Mouse (Mus musculus): ENCODE results near the gene Sh3rf1. TPM values are rescaled to one million over a fixed set of nuclear protein-coding genes. Genes with fewer than 3 reads are reported as not detected.

The Sh3rf1 gene
- polyA plus RNA-seq, 1 experiment from 2014 or later, result 34.7 TPM

GRCm38 (mm10) chr8:61302029-61302368 is 78.3 kb downstream of the Sh3rf1 start:
- WGBS, result 56% methylated on average over 5 of the region's 5 CpGs
- no peak for ATAC-seq
- no peak overlapping the region; the same call in 1 of the 2 replicates for H3K27ac ChIP-seq (ENCODE audit: low read length)

GRCm38 (mm10) chr8:61305451-61306070 is 81.9 kb downstream of the Sh3rf1 start:
- Histone ChIP-seq H3K27ac (ENCODE audit: low read length) (no peak overlapping the region), H3K4me2 (ENCODE audit: low read length) (no peak overlapping the region), H3K9ac (ENCODE audit: low read depth, low read length) (no peak overlapping the region), H3K9me3 (replicated peaks; ENCODE audit: control insufficient read depth, low read length, poor library complexity, severe bottlenecking) (no peaks in the 10 kb centered on the region), H3K27me3 (ENCODE audit: control insufficient read depth, insufficient read depth, low read depth, low read length) (no peaks in the 10 kb centered on the region), H3K36me3 (ENCODE audit: control insufficient read depth, insufficient read depth, low read length) (no peaks in the 10 kb centered on the region), H3K4me3 (ENCODE audit: low read depth, low read length) (no peak overlapping the region), H3K4me1 (ENCODE audit: control insufficient read depth, insufficient read depth, low read length) (peaks cover 20% of the 10 kb centered on the region)
- 88% methylated on average over 7 of the region's 7 CpGs for WGBS
- no peak for ATAC-seq

More at GRCm38 (mm10) chr8:61302029-61302368, 78.3 kb downstream of the Sh3rf1 start:
- Histone ChIP-seq H3K9ac (ENCODE audit: low read depth, low read length) (no peak overlapping the region), H3K4me1 (ENCODE audit: control insufficient read depth, insufficient read depth, low read length) (peaks cover 8% of the 10 kb centered on the region), H3K4me3 (ENCODE audit: low read depth, low read length) (no peak overlapping the region), H3K9me3 (replicated peaks; ENCODE audit: control insufficient read depth, low read length, poor library complexity, severe bottlenecking) (no peaks in the 10 kb centered on the region), H3K36me3 (ENCODE audit: control insufficient read depth, insufficient read depth, low read length) (no peaks in the 10 kb centered on the region), H3K27me3 (ENCODE audit: control insufficient read depth, insufficient read depth, low read depth, low read length) (no peaks in the 10 kb centered on the region), H3K4me2 (ENCODE audit: low read length) (no peak overlapping the region)

DNA sequence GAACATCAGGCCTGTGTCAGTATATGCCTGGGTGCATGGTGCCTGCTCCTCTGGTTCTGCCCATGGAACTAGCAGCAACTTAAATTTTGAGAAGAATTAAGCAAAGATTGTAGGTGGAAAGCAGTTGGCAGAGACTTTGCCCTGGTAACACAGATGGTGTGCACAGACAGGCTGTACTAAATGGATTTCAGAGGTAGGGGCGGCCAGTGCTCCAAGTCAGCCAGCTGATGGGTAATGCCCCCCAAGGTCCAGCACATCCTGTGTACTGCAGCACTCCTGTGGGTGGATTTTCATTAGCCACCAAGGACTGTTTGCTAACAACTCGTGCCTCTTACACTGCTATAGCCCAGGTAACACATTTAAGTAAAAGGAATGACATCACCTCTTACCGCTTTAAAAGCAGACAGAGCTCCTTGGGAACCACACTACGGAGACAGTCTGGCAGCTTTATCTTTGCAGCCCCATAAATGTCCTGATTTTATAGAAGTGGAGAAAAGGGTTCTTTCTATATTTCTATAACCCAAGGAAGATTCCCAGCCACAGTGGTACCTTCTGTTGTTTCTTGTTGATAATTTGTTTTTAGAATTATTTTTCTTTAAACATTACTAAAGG is 82.9 kb downstream of the Sh3rf1 start:
- no peak; the same call in 1 of the 2 replicates for ATAC-seq
- no peaks in the 10 kb centered on the region for H3K9me3 ChIP-seq (replicated peaks; ENCODE audit: control insufficient read depth, low read length, poor library complexity, severe bottlenecking)
- no peak overlapping the region for H3K27ac ChIP-seq (ENCODE audit: low read length)
- no peaks in the 10 kb centered on the region for H3K27me3 ChIP-seq (ENCODE audit: control insufficient read depth, insufficient read depth, low read depth, low read length)
- peaks cover 22% of the 10 kb centered on the region for H3K4me1 ChIP-seq (ENCODE audit: control insufficient read depth, insufficient read depth, low read length)
- no peak overlapping the region for H3K4me3 ChIP-seq (ENCODE audit: low read depth, low read length)
- WGBS, result 80% methylated on average over 4 of the region's 4 CpGs
- no peak overlapping the region for H3K9ac ChIP-seq (ENCODE audit: low read depth, low read length)
- no peak overlapping the region for H3K4me2 ChIP-seq (ENCODE audit: low read length)
- H3K36me3 ChIP-seq (ENCODE audit: control insufficient read depth, insufficient read depth, low read length), result no peaks in the 10 kb centered on the region

- Histone ChIP-seq H3K4me2 (ENCODE audit: low read length) (no peak overlapping the region), H3K9ac (ENCODE audit: low read depth, low read length) (no peak overlapping the region), H3K36me3 (ENCODE audit: control insufficient read depth, insufficient read depth, low read length) (no peaks in the 10 kb centered on the region), H3K4me3 (ENCODE audit: low read depth, low read length) (no peak overlapping the region), H3K27ac (ENCODE audit: low read length) (no peak overlapping the region), H3K9me3 (replicated peaks; ENCODE audit: control insufficient read depth, low read length, poor library complexity, severe bottlenecking) (no peaks in the 10 kb centered on the region), H3K27me3 (ENCODE audit: control insufficient read depth, insufficient read depth, low read depth, low read length) (no peaks in the 10 kb centered on the region), H3K4me1 (ENCODE audit: control insufficient read depth, insufficient read depth, low read length) (peaks cover 15% of the 10 kb centered on the region)
- ATAC-seq, result no peak
Observed at GRCm38 (mm10) chr8:61308896-61309295, 85.2 kb downstream of the Sh3rf1 start.

DNA sequence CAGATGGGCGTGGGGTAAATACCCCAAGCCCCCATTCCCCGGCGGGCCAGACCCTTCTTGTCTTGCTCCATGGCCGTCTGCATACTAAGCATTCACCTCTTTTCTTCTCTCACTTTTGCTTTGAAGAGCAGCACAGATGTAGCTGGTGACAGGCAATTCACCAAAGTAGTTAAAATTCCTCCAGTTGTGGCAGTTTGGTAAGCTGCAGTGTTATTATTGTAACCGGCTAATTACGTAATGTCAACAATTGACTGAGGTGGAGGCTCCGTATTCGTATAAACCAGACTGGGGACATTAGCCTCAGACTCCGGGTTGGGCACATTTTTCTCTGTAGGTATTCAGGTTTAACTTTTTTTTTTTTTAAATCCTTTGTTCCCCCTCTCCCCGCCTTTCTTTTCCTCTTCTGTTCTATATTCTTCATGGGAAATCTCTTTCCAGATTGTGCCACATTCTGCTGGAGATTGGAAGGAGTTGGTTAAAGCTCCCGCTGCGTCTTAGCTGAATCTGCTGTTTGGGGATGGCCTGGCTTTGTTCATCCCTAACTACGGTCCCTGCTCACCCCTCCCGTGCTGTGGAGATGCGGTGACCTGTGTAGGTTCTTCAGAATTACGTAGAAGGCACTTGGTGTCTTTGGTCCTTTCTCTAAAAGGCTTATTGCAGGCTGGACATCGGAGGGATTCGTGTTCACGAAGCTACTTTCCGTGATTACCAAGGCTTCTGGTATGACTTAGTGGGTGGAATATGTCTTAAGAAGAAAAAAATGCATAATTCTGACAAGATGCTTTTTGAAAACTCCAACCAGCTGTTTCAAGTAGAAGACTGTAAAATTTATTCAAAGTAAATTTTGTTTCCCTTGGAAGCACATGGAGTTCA is 86.1 kb downstream of the Sh3rf1 start:
- no peak overlapping the region for H3K9ac ChIP-seq (ENCODE audit: low read depth, low read length)
- H3K4me3 ChIP-seq (ENCODE audit: low read depth, low read length), result no peak overlapping the region
- no peaks in the 10 kb centered on the region for H3K36me3 ChIP-seq (ENCODE audit: control insufficient read depth, insufficient read depth, low read length)
- H3K4me1 ChIP-seq (ENCODE audit: control insufficient read depth, insufficient read depth, low read length), result peaks cover 15% of the 10 kb centered on the region
- H3K27me3 ChIP-seq (ENCODE audit: control insufficient read depth, insufficient read depth, low read depth, low read length), result no peaks in the 10 kb centered on the region
- 13% methylated on average over 20 of the region's 20 CpGs for WGBS
- H3K4me2 ChIP-seq (ENCODE audit: low read length), result peak overlapping the region; percentile 35
- no peak for ATAC-seq
- H3K9me3 ChIP-seq (replicated peaks; ENCODE audit: control insufficient read depth, low read length, poor library complexity, severe bottlenecking), result no peaks in the 10 kb centered on the region
- H3K27ac ChIP-seq (ENCODE audit: low read length), result 0 out of 2 replicates have a peak overlapping the region, but pooled peaks have one; percentile 28

DNA sequence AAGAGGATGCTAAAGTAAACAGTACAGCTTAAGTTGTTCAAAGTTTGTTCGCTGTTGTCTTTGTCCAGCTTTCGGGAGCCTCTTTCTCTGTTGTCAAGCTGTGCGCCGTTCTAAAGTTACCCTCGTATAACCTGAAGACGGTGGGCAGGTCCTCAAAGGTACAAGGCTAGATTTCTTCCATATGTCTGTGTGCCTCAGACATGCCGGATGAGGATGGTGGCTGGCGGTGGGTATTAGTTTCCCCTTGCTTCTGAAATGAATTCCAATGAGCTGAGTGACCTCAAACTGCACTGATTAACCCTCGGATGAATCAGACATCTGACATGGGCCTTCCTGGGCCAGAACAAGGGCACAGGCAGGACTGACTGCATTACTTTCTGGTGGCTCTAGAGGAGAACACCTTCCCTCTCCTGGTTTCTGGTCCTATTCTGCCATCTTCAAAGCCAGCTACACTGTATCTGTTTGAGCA is 86.8 kb downstream of the Sh3rf1 start:
- H3K9ac ChIP-seq (ENCODE audit: low read depth, low read length), result no peak overlapping the region
- no peak overlapping the region for H3K4me2 ChIP-seq (ENCODE audit: low read length)
- peaks cover 15% of the 10 kb centered on the region for H3K4me1 ChIP-seq (ENCODE audit: control insufficient read depth, insufficient read depth, low read length)
- H3K36me3 ChIP-seq (ENCODE audit: control insufficient read depth, insufficient read depth, low read length), result no peaks in the 10 kb centered on the region
- 30% methylated on average over 9 of the region's 9 CpGs for WGBS
- no peaks in the 10 kb centered on the region for H3K9me3 ChIP-seq (replicated peaks; ENCODE audit: control insufficient read depth, low read length, poor library complexity, severe bottlenecking)
- no peak overlapping the region for H3K27ac ChIP-seq (ENCODE audit: low read length)
- H3K27me3 ChIP-seq (ENCODE audit: control insufficient read depth, insufficient read depth, low read depth, low read length), result no peaks in the 10 kb centered on the region
- ATAC-seq, result 0 out of 2 replicates have a peak, but pooled peaks have one; percentile 23
- H3K4me3 ChIP-seq (ENCODE audit: low read depth, low read length), result no peak overlapping the region

GRCm38 (mm10) chr8:61313016-61313415 is 89.3 kb downstream of the Sh3rf1 start:
- H3K4me3 ChIP-seq (ENCODE audit: low read depth, low read length), result no peak overlapping the region
- 83% methylated on average over 7 of the region's 7 CpGs for WGBS
- no peak overlapping the region for H3K27ac ChIP-seq (ENCODE audit: low read length)
- H3K4me2 ChIP-seq (ENCODE audit: low read length), result no peak overlapping the region
- H3K9ac ChIP-seq (ENCODE audit: low read depth, low read length), result no peak overlapping the region
- H3K4me1 ChIP-seq (ENCODE audit: control insufficient read depth, insufficient read depth, low read length), result peaks cover 20% of the 10 kb centered on the region
- H3K27me3 ChIP-seq (ENCODE audit: control insufficient read depth, insufficient read depth, low read depth, low read length), result no peaks in the 10 kb centered on the region
- ATAC-seq, result no peak
- H3K36me3 ChIP-seq (ENCODE audit: control insufficient read depth, insufficient read depth, low read length), result no peaks in the 10 kb centered on the region
- H3K9me3 ChIP-seq (replicated peaks; ENCODE audit: control insufficient read depth, low read length, poor library complexity, severe bottlenecking), result no peaks in the 10 kb centered on the region

DNA sequence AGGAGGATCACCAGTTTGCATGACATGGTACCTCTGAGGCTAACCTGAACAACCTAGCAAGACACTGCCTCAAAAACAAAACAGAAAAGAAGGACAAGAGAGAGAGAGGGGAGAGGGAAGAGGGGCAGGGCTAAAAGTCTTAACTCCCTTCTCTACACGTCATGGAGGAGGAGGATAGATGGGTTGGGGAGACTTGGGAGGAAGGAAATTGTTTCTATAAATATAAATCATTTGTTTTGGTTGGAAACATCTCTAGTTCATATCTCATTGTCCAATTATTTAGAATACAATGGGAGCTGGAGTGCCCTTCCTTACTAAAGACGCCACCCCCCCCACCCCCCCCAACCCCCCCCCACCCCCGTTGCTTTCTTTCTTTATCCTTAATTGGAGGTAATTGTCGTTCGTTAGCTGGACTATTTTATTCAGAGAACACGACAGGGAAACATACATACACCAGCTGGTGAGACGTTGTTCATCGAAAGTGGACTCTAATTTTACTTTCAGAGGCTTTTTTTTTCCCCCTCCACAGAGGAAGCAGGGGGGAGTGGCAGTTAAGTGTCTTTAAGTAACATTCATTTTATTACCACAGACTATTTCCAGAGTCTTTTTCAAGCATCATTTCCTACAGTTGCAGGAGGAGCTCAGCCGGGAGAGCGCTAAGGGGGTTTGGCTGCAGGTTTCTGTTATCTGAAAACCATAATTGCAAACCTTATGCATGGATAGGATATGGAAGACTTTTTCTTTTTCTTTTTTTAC is 92.5 kb downstream of the Sh3rf1 start:
- H3K27ac ChIP-seq (ENCODE audit: low read length), result no peak overlapping the region
- no peak overlapping the region for H3K9ac ChIP-seq (ENCODE audit: low read depth, low read length)
- no peaks in the 10 kb centered on the region for H3K27me3 ChIP-seq (ENCODE audit: control insufficient read depth, insufficient read depth, low read depth, low read length)
- H3K9me3 ChIP-seq (replicated peaks; ENCODE audit: control insufficient read depth, low read length, poor library complexity, severe bottlenecking), result no peaks in the 10 kb centered on the region
- WGBS, result 61% methylated on average over 8 of the region's 10 CpGs
- no peak overlapping the region for H3K4me2 ChIP-seq (ENCODE audit: low read length)
- no peaks in the 10 kb centered on the region for H3K36me3 ChIP-seq (ENCODE audit: control insufficient read depth, insufficient read depth, low read length)
- no peak overlapping the region for H3K4me3 ChIP-seq (ENCODE audit: low read depth, low read length)
- ATAC-seq, result no peak
- peaks cover 8% of the 10 kb centered on the region for H3K4me1 ChIP-seq (ENCODE audit: control insufficient read depth, insufficient read depth, low read length)

Data from midbrain, embryonic 16.5 days (tissue).